20 mouse cellular contexts compared by ENCODE assay signal in genomic region chr16:10528382-10528781, GRCm38 (mm10).
"Had no signal": no experiment of that assay in that cellular context is flagged by ENCODE, and none has a peak within 500 bp of the region (broad histone marks: within the 10 kb centered on the region; RNA-seq: fewer than 3 reads in every experiment).

No protein-coding gene starts in this region.

- H3K36me3 ChIP-seq: liver, embryonic 13.5 days; liver, embryonic 15.5 days had no signal

- H3K9ac ChIP-seq: liver, embryonic 13.5 days; liver, embryonic 15.5 days; liver, postnatal 0 days; lung, embryonic 15.5 days; midbrain, embryonic 12.5 days had no signal

- H3K9me3 ChIP-seq: liver, embryonic 13.5 days; liver, embryonic 15.5 days; lung, embryonic 15.5 days; midbrain, embryonic 10.5 days; midbrain, embryonic 12.5 days had no signal

- ATAC-seq: liver, postnatal 0 days; lung, postnatal 0 days; midbrain, embryonic 16.5 days had no signal

- H3K4me3 ChIP-seq: liver, embryonic 13.5 days; liver, embryonic 15.5 days; lung, embryonic 15.5 days; midbrain, embryonic 10.5 days; midbrain, embryonic 12.5 days; myocyte had no signal

- H3K4me2 ChIP-seq: liver, embryonic 13.5 days; liver, embryonic 15.5 days; lung, embryonic 15.5 days; midbrain, embryonic 12.5 days had no signal

- DNase-seq: liver, embryonic 13.5 days; liver, postnatal 0 days; lung, adult 2 months; lung, postnatal 14 days; lung, postnatal 36 days; midbrain, embryonic 14.5 days; retina, postnatal 1 day; right cerebral cortex, adult 18-20 months; right cerebral cortex, postnatal 25 days; right cerebral cortex, postnatal 4 days; spleen, adult 18-20 months; thymus, adult 18-20 months had no signal

- H3K4me1 ChIP-seq: lung, embryonic 15.5 days; midbrain, embryonic 10.5 days; midbrain, embryonic 12.5 days had no signal

- H3K27me3 ChIP-seq: liver, embryonic 13.5 days; liver, embryonic 15.5 days; lung, embryonic 15.5 days; midbrain, embryonic 12.5 days had no signal

- H3K27ac ChIP-seq: liver, embryonic 13.5 days; liver, embryonic 15.5 days; lung, embryonic 15.5 days; macrophage; midbrain, embryonic 10.5 days; midbrain, embryonic 12.5 days had no signal
